Mouse (Mus musculus): ENCODE results near the gene Cops3.

- TF ChIP-seq CTCF (IDR thresholded peaks at IDR 0.05; ENCODE audit: control insufficient read depth, insufficient read depth, insufficient replicate concordance, low read depth, low read length) (no peak), POLR2A (IDR thresholded peaks at IDR 0.05; ENCODE audit: control insufficient read depth, low read depth, low read length) (no peak)
Observed at GRCm38 (mm10) chr11:59852865-59853264, 13.2 kb upstream of the Cops3 start.

All from testis, adult 2 months (tissue).